Mouse (Mus musculus) gastrocnemius, postnatal 25 days (tissue): ENCODE measurements around the gene Pidd1. TPM values are rescaled to one million over a fixed set of nuclear protein-coding genes. Genes with fewer than 3 reads are reported as not detected.
A peak's percentile ranks its signal among the peaks of the same experiment; 100 is the strongest.
"Not testable (repeated sequence)": the region's sequence is repeated elsewhere in the genome, so short reads cannot be mapped to it uniquely, and the experiment has no call there.

ENCODE experiments used
- DNase-seq: peaks from one replicate; pipeline ENCODE4 v3.0.0; 2022
- total RNA-seq, 2 experiments: library from RNA; stranded (reverse); gene quantifications; 1 replicate in 1 of 2; 2 replicates in 1 of 2; pipeline ENCODE4 v1.2.3; 2021

Gene Pidd1
- total RNA-seq, 2 experiments from 2014 or later: 0.18 to 0.75 TPM

GRCm38 (mm10) chr7:141458661-141459060 is 14.8 kb upstream of the Pidd1 start:
- no peak for DNase-seq

GRCm38 (mm10) chr7:141457986-141458660 is 14.3 kb upstream of the Pidd1 start:
- no peak for DNase-seq

DNA sequence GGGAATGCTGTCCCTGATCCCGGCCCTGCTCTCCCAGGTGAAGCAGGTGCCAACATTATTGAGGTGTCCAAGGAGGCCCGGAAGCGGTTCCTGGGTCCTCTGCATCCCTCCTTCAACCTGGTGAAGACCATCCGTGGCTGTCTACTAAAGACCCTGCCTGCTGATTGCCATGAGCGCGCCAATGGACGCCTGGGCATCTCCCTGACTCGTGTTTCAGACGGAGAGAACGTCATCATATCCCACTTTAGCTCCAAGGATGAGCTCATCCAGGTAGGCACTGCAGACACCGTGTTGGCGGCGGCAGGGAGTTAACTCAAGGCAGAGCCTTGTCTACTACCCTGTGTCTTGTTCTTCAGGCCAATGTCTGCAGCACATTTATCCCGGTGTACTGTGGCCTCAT is 13.4 kb upstream of the Pidd1 start:
- no peak for DNase-seq

- DNase-seq: peak; percentile 58
These were observed 12.9 kb upstream of the Pidd1 start for GRCm38 (mm10) chr7:141456739-141457138.

- peak; percentile 87 for DNase-seq
These were observed 11.9 kb upstream of the Pidd1 start for GRCm38 (mm10) chr7:141455610-141456314.

DNA sequence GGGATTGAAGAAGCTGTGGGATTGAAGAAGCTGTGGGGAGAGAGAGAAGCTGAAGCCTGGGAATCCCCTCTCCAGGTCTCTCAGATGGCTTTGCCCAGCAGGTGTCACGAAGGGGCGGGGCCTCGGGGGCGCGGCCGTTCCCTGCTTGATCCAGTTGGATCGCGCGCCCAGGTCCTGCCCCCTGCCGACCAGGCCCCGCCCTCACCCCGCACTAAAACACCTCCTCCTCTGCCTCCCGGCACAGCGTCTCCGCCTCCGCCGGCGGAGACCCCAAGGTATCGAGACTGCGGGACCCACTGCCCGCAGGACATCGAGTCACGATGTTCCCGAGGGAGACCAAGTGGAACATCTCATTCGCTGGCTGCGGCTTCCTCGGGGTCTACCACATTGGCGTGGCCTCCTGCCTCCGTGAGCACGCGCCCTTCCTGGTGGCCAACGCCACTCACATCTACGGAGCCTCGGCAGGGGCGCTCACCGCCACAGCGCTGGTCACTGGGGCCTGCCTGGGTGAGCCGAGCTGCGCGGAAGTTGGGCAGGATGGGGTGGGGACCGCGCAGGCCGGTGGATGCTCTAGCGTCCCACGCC is 11.2 kb upstream of the Pidd1 start, which contains the start of gene Pnpla2:
Gene Pnpla2 (plus strand): TSS at position 232 of the 585 bp plus-strand sequence.
- DNase-seq: peak; percentile 95

DNA sequence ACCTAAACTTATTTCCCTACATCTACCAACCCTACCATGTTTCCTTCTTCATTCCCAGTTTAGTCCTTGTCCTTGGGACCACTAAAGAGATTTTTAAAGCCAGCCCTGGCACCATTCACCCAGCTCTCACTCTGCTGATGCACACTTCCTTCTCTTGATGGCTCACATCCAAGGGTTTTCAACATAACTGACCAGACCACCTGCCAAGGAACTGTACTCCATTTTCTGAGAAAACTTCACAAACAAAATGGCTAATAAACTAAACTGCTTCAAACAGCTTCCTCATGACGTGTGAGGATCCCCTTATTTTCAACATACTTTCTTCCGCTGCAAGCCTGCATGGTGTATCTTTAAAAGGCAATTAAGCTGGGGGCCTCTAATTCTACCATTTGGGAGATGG is 9.8 kb upstream of the Pidd1 start:
- DNase-seq: no peak

GRCm38 (mm10) chr7:141451928-141452327 is 8.1 kb upstream of the Pidd1 start:
- no peak for DNase-seq

GRCm38 (mm10) chr7:141447110-141447991 is 3.5 kb upstream of the Pidd1 start, which contains the start of gene Rplp2:
TSS of gene Rplp2 (plus strand) at chr7:141447370.
- DNase-seq: peak; percentile 93

DNA sequence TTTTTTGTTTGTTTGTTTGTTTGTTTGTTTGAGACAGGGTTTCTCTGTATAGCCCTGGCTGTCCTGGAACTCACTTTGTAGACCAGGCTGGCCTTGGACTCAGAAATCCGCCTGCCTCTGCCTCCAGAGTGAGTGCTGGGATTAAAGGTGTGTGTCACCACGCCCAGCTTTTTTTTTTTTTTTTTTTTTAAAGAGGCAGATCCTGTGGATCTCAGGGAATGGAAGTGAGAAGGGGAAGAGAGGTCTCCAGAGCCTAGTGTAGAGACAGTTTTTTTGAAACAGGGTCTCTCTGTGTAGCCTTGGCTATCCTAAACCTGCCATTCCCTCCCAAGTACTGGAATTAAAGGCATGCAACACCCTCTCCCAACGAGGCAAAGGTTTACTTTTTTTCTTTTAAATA is 2.5 kb upstream of the Pidd1 start:
- DNase-seq: not testable (repeated sequence)

DNA sequence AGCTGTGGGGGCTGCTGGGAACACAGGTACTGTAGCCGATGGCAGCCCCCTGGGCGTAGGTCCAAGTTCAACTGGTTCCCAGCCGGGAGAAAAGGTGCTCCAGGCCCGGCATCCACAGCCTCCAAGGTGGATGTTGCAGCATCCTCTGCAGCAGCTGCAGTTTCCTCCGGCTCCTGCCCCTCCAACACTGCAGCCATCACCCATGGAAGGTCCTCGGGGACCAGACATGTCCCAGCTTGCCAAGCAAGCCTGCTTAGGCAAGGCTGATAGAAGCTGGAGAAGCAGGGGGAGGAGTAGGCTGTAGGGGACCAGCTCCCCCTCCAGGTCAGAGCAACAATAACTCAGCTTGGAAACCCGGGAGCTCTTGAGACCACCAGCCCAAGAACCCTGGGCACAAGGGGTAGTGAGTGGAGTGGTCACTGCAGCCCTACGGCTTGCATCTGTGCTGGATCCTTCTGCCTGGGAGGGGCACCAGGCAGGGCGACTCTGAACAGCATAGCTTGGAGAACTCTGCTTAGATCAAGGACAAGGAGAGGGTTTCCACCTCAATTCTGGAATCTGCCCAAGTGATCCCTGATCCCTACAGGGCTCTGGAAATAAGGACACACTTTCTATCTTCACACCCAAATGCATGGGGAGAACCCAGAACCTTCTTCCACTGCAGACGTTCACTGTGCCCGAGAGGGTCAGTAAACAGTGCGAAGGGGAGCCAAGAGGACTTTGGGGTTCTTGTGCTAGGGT is 574 bp downstream of the Pidd1 start:
- no peak for DNase-seq

DNA sequence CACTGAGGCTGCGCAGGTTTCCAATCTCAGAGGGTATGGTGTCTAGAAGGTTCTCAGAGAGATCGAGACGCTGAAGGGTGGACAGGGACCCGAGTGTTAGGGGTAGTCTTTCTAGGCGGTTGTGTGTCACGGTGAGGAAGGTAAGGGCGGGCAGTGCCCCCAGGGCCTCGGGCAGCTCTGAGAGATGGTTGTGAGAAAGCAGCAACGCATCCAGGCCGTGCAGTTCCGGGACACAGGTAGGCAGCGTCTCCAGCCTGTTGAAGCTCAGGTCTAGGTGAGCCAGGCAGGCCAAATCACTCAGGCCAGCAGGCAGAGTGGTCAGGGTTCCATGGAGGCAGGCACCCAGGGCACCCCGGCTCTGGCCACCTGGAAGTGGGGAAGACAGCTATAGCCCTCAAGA is 1.6 kb downstream of the Pidd1 start:
- no peak for DNase-seq

DNA sequence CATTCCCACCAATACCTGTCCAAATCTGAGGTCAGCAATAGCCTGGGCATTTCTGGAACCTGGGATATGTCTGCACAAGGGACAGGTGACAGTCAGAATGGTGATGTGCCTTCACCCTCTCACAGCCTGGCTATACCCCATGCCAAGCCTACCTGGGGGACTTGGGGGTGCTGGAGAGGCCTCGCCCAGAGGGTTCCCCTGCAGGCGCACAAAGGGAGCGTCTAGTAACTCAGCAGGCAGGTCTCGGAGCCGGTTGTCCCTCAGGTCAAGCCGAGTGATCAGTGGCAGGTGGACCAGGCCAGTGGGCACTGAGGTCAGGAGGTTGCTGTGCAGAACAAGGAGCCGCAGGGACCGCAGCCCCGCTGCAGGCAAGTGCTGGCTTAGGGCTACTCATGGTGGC is 2.4 kb downstream of the Pidd1 start:
- DNase-seq: no peak

DNA sequence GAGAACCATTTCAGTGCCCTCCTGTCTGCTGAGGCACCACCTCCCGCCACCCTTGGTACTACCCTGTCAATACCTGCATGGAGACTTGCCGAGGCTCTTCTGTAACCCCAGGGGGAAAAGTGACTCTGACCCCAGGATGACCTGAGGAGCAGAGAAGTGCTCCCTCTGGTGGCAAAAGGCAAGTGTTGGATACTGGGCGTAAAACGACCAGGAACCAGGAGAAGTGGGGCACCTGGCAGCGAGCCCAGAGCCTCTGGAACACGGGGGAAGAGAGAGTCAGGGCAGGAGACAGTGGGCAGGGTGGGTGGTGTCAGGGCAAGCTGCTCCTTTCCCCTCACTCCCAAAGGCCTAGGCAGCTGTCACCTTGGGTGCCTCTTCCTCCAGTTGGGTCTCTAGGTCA is 3.2 kb downstream of the Pidd1 start:
- DNase-seq: peak; percentile 52

DNA sequence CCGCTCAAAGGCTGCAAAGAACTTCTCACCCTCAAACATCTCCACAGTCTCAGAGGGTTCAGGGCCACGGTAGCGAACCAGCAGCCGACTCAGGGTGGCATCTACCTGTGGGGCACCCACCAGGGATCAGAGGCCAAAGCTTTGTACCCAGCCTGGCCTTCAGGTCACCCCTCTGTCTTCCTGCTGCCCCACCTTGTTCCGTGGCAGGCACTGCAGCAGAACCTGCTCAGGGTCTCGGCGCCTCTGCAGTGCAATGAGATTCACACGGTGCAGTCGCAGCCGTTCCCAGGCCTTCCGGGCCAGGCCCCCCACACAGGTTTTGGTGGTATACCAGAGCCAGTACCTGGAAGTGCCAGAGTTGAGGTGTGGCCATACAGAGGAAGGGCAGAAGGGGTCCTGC is 4.0 kb downstream of the Pidd1 start:
- no peak for DNase-seq

GRCm38 (mm10) chr7:141439140-141439679 is 4.6 kb downstream of the Pidd1 start:
- no peak for DNase-seq

DNA sequence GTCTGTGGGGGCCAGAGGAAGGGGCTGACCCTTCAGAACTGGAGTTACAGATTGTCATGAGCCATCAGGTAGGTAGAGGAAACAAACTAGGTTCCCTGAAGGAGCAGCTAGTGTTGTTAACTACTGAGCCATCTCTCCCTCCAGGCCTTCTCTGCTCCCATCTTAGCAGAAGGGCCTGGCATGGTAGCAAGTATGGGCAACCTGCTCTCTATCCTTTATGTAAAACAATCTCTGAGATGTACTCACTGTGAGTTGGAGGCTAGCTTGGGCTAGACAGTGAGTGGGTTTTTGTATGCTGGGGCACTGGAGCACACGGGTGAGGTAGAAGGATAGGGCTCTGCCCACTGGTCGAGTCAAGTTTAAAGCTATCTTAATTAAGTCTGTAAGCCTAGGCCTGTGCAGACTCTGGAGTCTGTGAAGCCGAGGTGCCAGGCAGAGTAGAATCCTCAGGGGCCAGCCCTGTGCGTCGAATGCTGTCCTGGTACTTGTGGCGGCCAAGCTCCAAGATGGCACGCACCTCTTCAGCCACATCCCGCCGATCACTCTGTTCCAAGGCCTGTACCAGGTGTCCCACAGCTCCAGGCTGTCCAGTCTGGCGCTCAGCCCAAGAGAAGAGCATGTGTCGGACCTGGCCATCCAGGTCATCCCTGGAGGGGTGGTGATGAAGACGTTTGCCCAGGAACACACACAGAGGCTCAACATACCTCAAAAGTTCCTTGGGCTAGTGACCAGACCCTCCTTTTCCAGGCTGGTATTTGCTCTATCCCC is 5.4 kb downstream of the Pidd1 start:
- no peak for DNase-seq

DNA sequence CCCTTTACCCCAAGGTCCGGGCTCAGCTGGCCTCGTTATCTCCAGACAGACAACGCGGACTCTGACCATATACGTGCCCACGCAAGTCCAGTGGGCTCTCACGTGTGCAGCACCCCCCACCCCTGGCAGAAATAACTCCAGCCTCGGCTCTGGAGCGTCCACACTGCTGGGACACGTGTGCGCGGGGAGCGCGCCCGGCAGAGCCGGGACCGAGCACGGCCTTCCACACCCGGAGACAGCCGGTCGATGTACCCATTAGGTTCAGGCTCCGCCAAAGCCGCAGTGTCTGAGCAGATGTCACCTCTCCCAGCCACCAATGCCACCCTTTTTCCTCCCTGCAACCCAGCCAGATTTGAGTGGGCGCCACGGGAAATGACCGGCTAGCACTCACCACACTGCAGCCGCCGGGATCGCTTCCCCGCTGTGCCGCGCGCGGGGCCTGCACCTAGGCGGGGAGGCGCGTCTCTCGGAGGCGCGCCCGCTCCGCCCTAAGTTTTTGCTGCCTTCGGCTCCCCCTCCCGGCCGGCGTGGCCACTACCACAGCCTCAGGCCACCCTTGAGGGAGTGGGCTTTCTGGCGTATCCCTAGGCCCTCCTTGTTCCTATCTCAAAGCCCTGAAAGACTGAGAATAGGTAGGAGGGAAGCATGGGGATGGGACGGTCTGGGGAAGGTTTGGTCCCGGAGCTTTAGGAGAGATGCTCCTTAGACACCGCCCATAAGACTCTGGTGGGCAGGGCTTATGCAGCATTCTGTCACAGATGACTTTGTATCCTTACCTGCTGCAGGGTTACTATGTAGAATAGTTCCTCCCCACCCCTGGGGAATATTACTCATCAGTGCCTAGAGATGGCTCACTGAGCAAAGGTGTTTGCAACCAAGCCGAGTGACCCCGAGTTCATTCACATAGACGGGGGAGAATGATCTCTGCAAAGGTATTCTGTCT is 6.4 kb downstream of the Pidd1 start, which contains the start of gene Slc25a22:
Gene Slc25a22 (minus strand): TSS at position 715 of the 943 bp plus-strand sequence.
- DNase-seq: peak; percentile 81

DNA sequence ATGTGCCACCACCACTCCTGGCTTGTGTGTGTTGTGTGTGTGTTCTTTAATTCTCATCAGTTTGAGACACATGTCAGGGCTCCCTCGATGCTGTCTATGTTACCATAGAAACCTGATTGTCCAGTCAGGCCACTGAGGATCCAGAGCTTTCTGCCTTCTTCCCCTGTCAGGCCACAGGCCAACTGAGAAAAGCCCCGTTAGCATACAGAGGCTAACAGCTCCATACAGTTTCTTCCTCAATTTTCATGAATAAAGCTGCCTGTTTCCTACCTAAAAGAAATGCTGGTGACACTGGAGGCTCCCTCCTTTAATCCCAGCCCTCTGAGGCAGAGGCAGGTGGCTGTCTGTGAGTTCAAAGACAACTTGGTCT is 7.3 kb downstream of the Pidd1 start:
- no peak for DNase-seq
